In the genomic region with DNA sequence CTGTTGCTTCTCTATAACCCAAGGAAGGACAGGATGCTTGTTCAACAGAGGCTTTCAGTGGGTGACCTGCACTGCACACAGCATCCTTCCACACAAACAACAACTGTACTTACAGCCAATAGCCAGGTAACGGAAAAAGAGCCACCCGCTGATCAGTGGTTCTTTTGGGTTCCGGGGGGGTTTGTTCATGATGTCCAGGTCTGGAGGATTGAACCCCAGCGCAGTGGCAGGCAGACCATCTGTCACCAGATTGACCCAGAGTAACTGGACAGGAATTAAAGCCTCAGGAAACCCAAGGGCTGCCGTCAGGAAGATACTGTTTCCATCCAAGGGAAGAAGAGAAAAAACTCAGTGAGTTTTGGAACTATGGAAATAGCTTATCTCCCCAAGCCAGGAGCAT, we compare ENCODE assay signal across 19 mouse cellular contexts.
"Had no signal": no experiment of that assay in that cellular context is flagged by ENCODE, and none has a peak within 500 bp of the region (broad histone marks: within the 10 kb centered on the region; RNA-seq: fewer than 3 reads in every experiment).

No protein-coding gene starts in this region.

- H3K9ac ChIP-seq: liver, embryonic 13.5 days; lung, embryonic 15.5 days; midbrain, embryonic 13.5 days; neural tube, embryonic 13.5 days; stomach, embryonic 15.5 days had no signal

- H3K9me3 ChIP-seq: liver, embryonic 13.5 days; lung, embryonic 15.5 days; megakaryocyte, embryonic 14.5 days; midbrain, embryonic 10.5 days; midbrain, embryonic 13.5 days; neural tube, embryonic 13.5 days; stomach, embryonic 15.5 days had no signal

- ATAC-seq: midbrain, embryonic 13.5 days; midbrain, embryonic 16.5 days had no signal

- H3K4me1 ChIP-seq: liver, embryonic 13.5 days; lung, embryonic 15.5 days; midbrain, embryonic 10.5 days; midbrain, embryonic 13.5 days; neural tube, embryonic 13.5 days; stomach, embryonic 15.5 days had no signal

- DNase-seq: kidney, postnatal 10 days; kidney, postnatal 36 days; layer of hippocampus, postnatal 36 days; liver, embryonic 13.5 days; lung, postnatal 10 days; lung, postnatal 36 days; retina, postnatal 1 day; right cerebral cortex, postnatal 25 days; spleen, adult 18-20 months; thymus, postnatal 25 days had no signal

- H3K4me2 ChIP-seq: liver, embryonic 13.5 days; lung, embryonic 15.5 days; midbrain, embryonic 13.5 days; neural tube, embryonic 13.5 days; stomach, embryonic 15.5 days had no signal

- H3K27me3 ChIP-seq: liver, embryonic 13.5 days; lung, embryonic 15.5 days; megakaryocyte, embryonic 14.5 days; midbrain, embryonic 13.5 days; neural tube, embryonic 13.5 days; stomach, embryonic 15.5 days had no signal

- H3K4me3 ChIP-seq: left cerebral cortex, adult 2 months; liver, embryonic 13.5 days; lung, embryonic 15.5 days; megakaryocyte, embryonic 14.5 days; midbrain, embryonic 10.5 days; midbrain, embryonic 13.5 days; myocyte; neural tube, embryonic 13.5 days; stomach, embryonic 15.5 days had no signal

- H3K27ac ChIP-seq: left cerebral cortex, adult 2 months; liver, embryonic 13.5 days; lung, embryonic 15.5 days; midbrain, embryonic 10.5 days; midbrain, embryonic 13.5 days; neural tube, embryonic 13.5 days; stomach, embryonic 15.5 days had no signal
